Mouse (Mus musculus) midbrain, postnatal 0 days (tissue): ENCODE data around the gene Gm29666. TPM values are rescaled to one million over a fixed set of nuclear protein-coding genes. Genes with fewer than 3 reads are reported as not detected.

Source experiments
- ATAC-seq: fragments of 200-750 bp; cut with Nextera tagmentation; 2 replicates; pipeline ENCODE4 v1.8.0; 2017; ENCODE audit warnings: moderate number of reproducible peaks, mild to moderate bottlenecking, moderate TSS enrichment, moderate library complexity; ENCODE audit not compliant: low FRiP score
- DNase-seq: peaks from one replicate; pipeline ENCODE4 v3.0.0-alpha.2; 2015; ENCODE audit warnings: low spot score
- H3K27ac ChIP-seq: fragments of 300-500 bp; sonication (generic); 2 replicates; pipeline ENCODE4 v1.5.1; 2014; ENCODE audit warnings: low read depth, mild to moderate bottlenecking, low read length, mixed read lengths
- H3K27me3 ChIP-seq: fragments of 300-500 bp; sonication (generic); 2 replicates; pipeline ENCODE4 v1.6.1; 2014; ENCODE audit warnings: low read length, control low read depth, mixed read lengths; ENCODE audit not compliant: insufficient read depth
- H3K36me3 ChIP-seq: fragments of 300-500 bp; sonication (generic); 2 replicates; pipeline ENCODE4 v1.6.1; 2014; ENCODE audit warnings: low read length, control low read depth, mixed read lengths; ENCODE audit not compliant: insufficient read depth
- H3K4me1 ChIP-seq: fragments of 300-500 bp; sonication (generic); 2 replicates; pipeline ENCODE4 v1.6.1; 2014; ENCODE audit warnings: mild to moderate bottlenecking, control low read depth, antibody characterized with exemption, low read length, mixed read lengths; ENCODE audit not compliant: insufficient read depth
- H3K4me2 ChIP-seq: fragments of 300-500 bp; sonication (generic); 2 replicates; pipeline ENCODE4 v1.6.1; 2014; ENCODE audit warnings: low read depth, mild to moderate bottlenecking, low read length, mixed read lengths; ENCODE audit not compliant: poor library complexity, severe bottlenecking
- H3K4me3 ChIP-seq: fragments of 300-500 bp; sonication (generic); 2 replicates; pipeline ENCODE4 v1.5.1; 2014; ENCODE audit warnings: low read depth, mild to moderate bottlenecking, low read length, moderate library complexity
- H3K9ac ChIP-seq: fragments of 300-500 bp; sonication (generic); replicated peaks from 2 replicates; pipeline ENCODE4 v1.6.1; 2014; ENCODE audit warnings: mild to moderate bottlenecking, low read length, moderate library complexity, mixed read lengths; ENCODE audit not compliant: poor library complexity, severe bottlenecking
- H3K9me3 ChIP-seq: fragments of 300-500 bp; sonication (generic); 2 replicates; pipeline ENCODE4 v1.6.1; 2016; ENCODE audit warnings: low read length, control low read depth
- CTCF ChIP-seq: IDR thresholded peaks from 2 replicates; pipeline ENCODE4 v1.5.1; 2016; ENCODE audit warnings: antibody characterized with exemption, mild to moderate bottlenecking
- WGBS: fragments of 180-500 bp; shearing (Covaris S2); extraction: QIAGEN DNeasy Blood & Tissue Kit; methylation state at CpG from one replicate; pipeline ENCODE4 v1.1.7; 2014; 5-methylcytosine and 5-hydroxymethylcytosine counted together
- polyA plus RNA-seq: library from polyadenylated mRNA; unstranded; fragments of >200 nt; fragmentation: Nextera tagmentation; extraction: Ambion mirVana; gene quantifications from 2 replicates; pipeline ENCODE4 v1.2.1, GENCODE M21; 2015
- total RNA-seq: library from RNA; depleted of rRNA; stranded (reverse); fragments of >200 nt; gene quantifications from 2 replicates; pipeline ENCODE4 v1.2.3, GENCODE M21; 2014

Gene Gm29666
- total and polyA plus RNA-seq, 2 experiments from 2014 or later = 0.66 to 0.67 TPM

GRCm38 (mm10) chr15:84959891-84960290, 40.1 kb upstream of the Gm29666 start:
- no peaks in the 10 kb centered on the region for H3K9me3 ChIP-seq

GRCm38 (mm10) chr15:84958331-84958730, 38.5 kb upstream of the Gm29666 start:
- Histone ChIP-seq H3K4me2 (peak overlapping the region; percentile 18; the same call in 1 of the 2 replicates), H3K27me3 (no peaks in the 10 kb centered on the region), H3K36me3 (peaks cover 32% of the 10 kb centered on the region), H3K4me3 (no peak overlapping the region), H3K9ac (no peak overlapping the region), H3K9me3 (no peaks in the 10 kb centered on the region), H3K27ac (peak overlapping the region; percentile 52; the same call in 1 of the 2 replicates), H3K4me1 (peaks cover 12% of the 10 kb centered on the region)
- DNase-seq = no peak
- no peak for TF ChIP-seq CTCF
- ATAC-seq = no peak
- WGBS = 95% methylated on average over 3 of the region's 3 CpGs

More at GRCm38 (mm10) chr15:84959891-84960290, 40.1 kb upstream of the Gm29666 start:
- Histone ChIP-seq H3K27me3 (no peaks in the 10 kb centered on the region), H3K27ac (no peak overlapping the region), H3K4me3 (no peak overlapping the region), H3K4me2 (peak overlapping the region; percentile 35), H3K4me1 (peaks cover 12% of the 10 kb centered on the region), H3K9ac (no peak overlapping the region), H3K36me3 (peaks cover 20% of the 10 kb centered on the region)
- TF ChIP-seq CTCF = no peak
- 87% methylated on average over 6 of the region's 6 CpGs for WGBS
- DNase-seq (no peak), ATAC-seq (no peak)

GRCm38 (mm10) chr15:84957851-84958250, 38.0 kb upstream of the Gm29666 start:
- Histone ChIP-seq H3K9ac (no peak overlapping the region), H3K27me3 (no peaks in the 10 kb centered on the region), H3K4me3 (no peak overlapping the region), H3K4me2 (peak overlapping the region; percentile 18; the same call in 1 of the 2 replicates), H3K9me3 (no peaks in the 10 kb centered on the region), H3K4me1 (peaks cover 12% of the 10 kb centered on the region; the same call in 1 of the 2 replicates), H3K36me3 (peaks cover 37% of the 10 kb centered on the region), H3K27ac (peak overlapping the region; percentile 58; the same call in 1 of the 2 replicates)
- DNase-seq (peak; percentile 86), ATAC-seq (peak; percentile 80)
- no peak for TF ChIP-seq CTCF
- WGBS = 12% methylated on average over 3 of the region's 3 CpGs

GRCm38 (mm10) chr15:84953259-84953658, 33.4 kb upstream of the Gm29666 start:
- peaks cover 69% of the 10 kb centered on the region for H3K36me3 ChIP-seq
- no peaks in the 10 kb centered on the region for H3K9me3 ChIP-seq
- TF ChIP-seq CTCF = no peak
- H3K9ac ChIP-seq = no peak overlapping the region
- no peaks in the 10 kb centered on the region for H3K27me3 ChIP-seq
- peaks cover 3% of the 10 kb centered on the region; the same call in 1 of the 2 replicates for H3K4me1 ChIP-seq
- no peak overlapping the region for H3K4me2 ChIP-seq
- no peak overlapping the region for H3K4me3 ChIP-seq
- DNase-seq (no peak), ATAC-seq (no peak)
- WGBS = 93% methylated on average over 11 of the region's 11 CpGs
- no peak overlapping the region for H3K27ac ChIP-seq

- H3K36me3 ChIP-seq = peaks cover 74% of the 10 kb centered on the region
- no peak overlapping the region for H3K4me2 ChIP-seq
- no peak overlapping the region for H3K4me3 ChIP-seq
- DNase-seq (no peak), ATAC-seq (no peak)
- no peak overlapping the region for H3K9ac ChIP-seq
- H3K9me3 ChIP-seq = no peaks in the 10 kb centered on the region
- H3K27ac ChIP-seq = no peak overlapping the region
- no peaks in the 10 kb centered on the region for H3K4me1 ChIP-seq
- 91% methylated on average over 4 of the region's 4 CpGs for WGBS
- H3K27me3 ChIP-seq = no peaks in the 10 kb centered on the region
- no peak for TF ChIP-seq CTCF
These were observed 30.2 kb upstream of the Gm29666 start for GRCm38 (mm10) chr15:84950053-84950452.

- ATAC-seq = no peak
- 94% methylated on average over 14 of the region's 14 CpGs for WGBS
- Histone ChIP-seq H3K27me3 (no peaks in the 10 kb centered on the region), H3K4me1 (no peaks in the 10 kb centered on the region), H3K36me3 (peaks cover 68% of the 10 kb centered on the region), H3K4me2 (no peak overlapping the region), H3K9ac (no peak overlapping the region), H3K9me3 (no peaks in the 10 kb centered on the region), H3K4me3 (no peak overlapping the region), H3K27ac (no peak overlapping the region)
- TF ChIP-seq CTCF = no peak
- DNase-seq = no peak
These were observed 29.2 kb upstream of the Gm29666 start for GRCm38 (mm10) chr15:84948990-84949389.
